Mouse (Mus musculus) stomach, postnatal 0 days (tissue): Measurements from ENCODE around the gene Lingo1. TPM values are rescaled to one million over a fixed set of nuclear protein-coding genes. Genes with fewer than 3 reads are reported as not detected.

ENCODE experiments used
- ATAC-seq: fragments of 200-750 bp; cut with Nextera tagmentation; 2 replicates; pipeline ENCODE4 v1.8.0; 2017; ENCODE audit not compliant: low FRiP score, low TSS enrichment
- DNase-seq: peaks from one replicate; pipeline ENCODE4 v3.0.0-alpha.2; 2016; ENCODE audit warnings: low spot score
- H3K27ac ChIP-seq: fragments of 300-500 bp; sonication (generic); replicated peaks from 2 replicates; pipeline ENCODE4 v1.5.1; 2014; ENCODE audit warnings: mild to moderate bottlenecking, control low read depth
- H3K27me3 ChIP-seq: fragments of 300-500 bp; sonication (generic); 2 replicates; pipeline ENCODE4 v1.6.1; 2014; ENCODE audit warnings: low read length; ENCODE audit not compliant: control insufficient read depth, insufficient read depth
- H3K36me3 ChIP-seq: fragments of 300-500 bp; sonication (generic); 2 replicates; pipeline ENCODE4 v1.6.1; 2014; ENCODE audit warnings: low read length, mixed read lengths; ENCODE audit not compliant: control insufficient read depth, insufficient read depth
- H3K4me1 ChIP-seq: fragments of 300-500 bp; sonication (generic); replicated peaks from 2 replicates; pipeline ENCODE4 v1.6.1; 2014; ENCODE audit warnings: antibody characterized with exemption; ENCODE audit not compliant: control insufficient read depth, insufficient read depth
- H3K4me2 ChIP-seq: fragments of 300-500 bp; sonication (generic); replicated peaks from 2 replicates; pipeline ENCODE4 v1.6.1; 2014; ENCODE audit warnings: low read depth, mild to moderate bottlenecking, control low read depth, moderate library complexity
- H3K4me3 ChIP-seq: fragments of 300-500 bp; sonication (generic); 2 replicates; pipeline ENCODE4 v1.5.1; 2014; ENCODE audit warnings: low read depth, low read length, control low read depth
- H3K9ac ChIP-seq: fragments of 300-500 bp; sonication (generic); 2 replicates; pipeline ENCODE4 v1.6.1; 2014; ENCODE audit warnings: mild to moderate bottlenecking, low read length, control low read depth, mixed read lengths
- H3K9me3 ChIP-seq: fragments of 300-500 bp; sonication (generic); 2 replicates; pipeline ENCODE4 v1.6.1; 2016; ENCODE audit warnings: low read length; ENCODE audit not compliant: control insufficient read depth
- CTCF ChIP-seq: IDR thresholded peaks from 2 replicates; pipeline ENCODE4 v1.5.1; 2016; ENCODE audit warnings: antibody characterized with exemption, low read depth, mild to moderate bottlenecking, moderate library complexity
- EP300 ChIP-seq: optimal IDR thresholded peaks from 2 replicates; pipeline ENCODE3; 2016; ENCODE audit warnings: antibody characterized with exemption
- WGBS: fragments of 180-500 bp; shearing (Covaris S2); extraction: QIAGEN DNeasy Blood & Tissue Kit; methylation state at CpG from one replicate; pipeline ENCODE4 v1.1.7; 2014; 5-methylcytosine and 5-hydroxymethylcytosine counted together
- polyA plus RNA-seq: library from polyadenylated mRNA; unstranded; fragments of >200 nt; fragmentation: Nextera tagmentation; extraction: Ambion mirVana; gene quantifications from 2 replicates; pipeline ENCODE4 v1.2.1, GENCODE M21; 2015

Gene Lingo1
- polyA plus RNA-seq, 1 experiment from 2014 or later, result 0.99 TPM

DNA sequence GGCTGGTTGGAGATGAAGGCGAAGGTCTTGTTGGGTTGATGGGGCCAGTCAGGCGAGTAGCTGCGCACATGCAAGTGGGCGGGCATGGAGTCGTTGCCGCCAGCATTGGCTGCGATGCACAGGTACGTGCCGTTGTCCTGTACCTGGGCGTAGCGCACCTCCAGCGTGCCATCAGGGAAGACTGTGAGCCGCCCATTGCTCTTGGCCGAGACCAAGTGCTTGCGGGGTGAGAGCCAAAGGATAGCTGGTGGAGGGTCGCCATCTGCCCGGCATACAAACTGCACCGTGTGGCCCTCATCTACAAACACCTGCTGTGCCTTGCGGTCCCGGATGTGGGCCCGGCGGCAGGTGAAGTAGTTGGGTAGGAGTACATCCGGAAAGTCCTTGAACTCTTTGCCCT lies 176.6 kb downstream of the Lingo1 start:
- 80% methylated on average over 23 of the region's 23 CpGs for WGBS
- H3K27ac ChIP-seq, result no peak overlapping the region
- no peaks in the 10 kb centered on the region for H3K9me3 ChIP-seq
- TF ChIP-seq CTCF, result no peak
- no peak for TF ChIP-seq EP300
- no peaks in the 10 kb centered on the region for H3K27me3 ChIP-seq
- H3K9ac ChIP-seq, result no peak overlapping the region
- no peak overlapping the region for H3K4me2 ChIP-seq
- no peaks in the 10 kb centered on the region for H3K4me1 ChIP-seq
- no peak for DNase-seq
- H3K4me3 ChIP-seq, result no peak overlapping the region
- no peaks in the 10 kb centered on the region for H3K36me3 ChIP-seq
- no peak for ATAC-seq

DNA sequence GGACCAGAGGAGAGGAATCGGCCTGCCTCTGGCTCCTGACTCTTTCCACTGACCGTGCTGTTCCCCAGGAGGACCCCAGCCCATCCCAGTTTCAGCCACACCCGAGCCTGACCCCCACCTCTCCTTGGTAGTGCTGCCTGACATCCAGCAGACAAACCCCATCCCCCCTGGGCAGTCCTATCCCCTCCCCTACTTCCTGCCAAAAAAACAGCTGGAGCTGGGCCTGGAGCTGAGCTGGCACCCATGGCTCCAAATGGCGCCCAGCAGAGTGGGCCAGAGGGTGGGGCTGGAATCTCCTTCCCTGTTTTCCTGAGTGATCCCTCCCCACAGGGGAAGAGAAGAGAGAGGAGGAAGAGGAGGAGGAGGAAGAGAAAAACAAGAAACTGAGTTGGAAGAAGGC lies 177.6 kb downstream of the Lingo1 start:
- no peaks in the 10 kb centered on the region for H3K4me1 ChIP-seq
- H3K9me3 ChIP-seq, result no peaks in the 10 kb centered on the region
- no peak overlapping the region for H3K4me3 ChIP-seq
- no peaks in the 10 kb centered on the region for H3K27me3 ChIP-seq
- 79% methylated on average over 4 of the region's 4 CpGs for WGBS
- H3K36me3 ChIP-seq, result no peaks in the 10 kb centered on the region
- ATAC-seq (no peak), DNase-seq (no peak)
- no peak overlapping the region for H3K9ac ChIP-seq
- no peak overlapping the region for H3K27ac ChIP-seq
- no peak overlapping the region for H3K4me2 ChIP-seq
- no peak for TF ChIP-seq CTCF
- no peak for TF ChIP-seq EP300

DNA sequence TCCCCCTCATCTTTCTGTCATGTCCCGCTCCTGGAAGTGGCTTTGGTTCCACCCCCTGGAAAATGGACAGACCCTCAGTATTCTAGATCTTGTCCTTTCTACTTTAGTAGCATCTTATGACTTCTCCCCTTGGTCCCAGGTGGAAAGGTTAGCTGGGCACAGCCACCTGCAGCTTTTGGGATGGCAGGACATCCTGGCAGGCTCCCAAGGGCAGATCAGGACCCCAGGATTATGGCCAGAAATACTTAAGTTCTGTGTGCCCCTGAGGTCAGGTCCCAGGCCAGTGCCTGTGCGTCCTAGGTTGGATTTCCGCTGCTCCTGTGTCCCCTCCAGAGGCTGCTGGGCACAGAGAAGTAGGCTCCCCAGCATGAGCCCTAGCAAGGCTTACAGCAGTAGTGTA lies 180.2 kb downstream of the Lingo1 start:
- Histone ChIP-seq H3K27me3 (no peaks in the 10 kb centered on the region), H3K9me3 (no peaks in the 10 kb centered on the region), H3K4me1 (no peaks in the 10 kb centered on the region), H3K27ac (no peak overlapping the region), H3K4me3 (no peak overlapping the region), H3K9ac (no peak overlapping the region), H3K4me2 (no peak overlapping the region), H3K36me3 (no peaks in the 10 kb centered on the region)
- 83% methylated on average over 3 of the region's 3 CpGs for WGBS
- ATAC-seq, result no peak
- no peak for DNase-seq
- TF ChIP-seq CTCF (no peak), EP300 (no peak)

DNA sequence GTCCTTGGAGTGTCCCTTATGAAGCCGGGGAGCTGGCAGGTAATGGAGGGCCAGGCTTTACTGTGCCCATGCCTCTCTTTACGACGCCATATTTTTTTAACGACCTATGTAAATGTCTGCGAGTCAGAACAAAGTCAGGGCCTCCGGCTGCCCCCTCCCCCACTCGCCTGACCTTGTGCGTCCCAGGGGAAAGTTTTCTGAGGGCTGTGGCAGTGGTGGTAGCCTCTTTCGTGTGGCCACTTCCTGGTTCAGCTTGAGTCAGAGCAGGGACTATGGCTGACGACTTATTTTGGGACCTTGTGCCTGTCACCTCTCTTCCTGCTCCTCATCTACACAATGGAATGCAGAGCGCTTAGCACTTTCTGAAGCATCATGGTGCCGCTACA lies 183.5 kb downstream of the Lingo1 start:
- no peak overlapping the region for H3K27ac ChIP-seq
- DNase-seq, result no peak
- 51% methylated on average over 12 of the region's 12 CpGs for WGBS
- no peak overlapping the region for H3K9ac ChIP-seq
- TF ChIP-seq CTCF (no peak), EP300 (no peak)
- no peak for ATAC-seq
- no peaks in the 10 kb centered on the region for H3K27me3 ChIP-seq
- H3K4me3 ChIP-seq, result no peak overlapping the region
- H3K36me3 ChIP-seq, result no peaks in the 10 kb centered on the region
- H3K4me1 ChIP-seq, result no peaks in the 10 kb centered on the region
- no peak overlapping the region for H3K4me2 ChIP-seq
- H3K9me3 ChIP-seq, result no peaks in the 10 kb centered on the region

DNA sequence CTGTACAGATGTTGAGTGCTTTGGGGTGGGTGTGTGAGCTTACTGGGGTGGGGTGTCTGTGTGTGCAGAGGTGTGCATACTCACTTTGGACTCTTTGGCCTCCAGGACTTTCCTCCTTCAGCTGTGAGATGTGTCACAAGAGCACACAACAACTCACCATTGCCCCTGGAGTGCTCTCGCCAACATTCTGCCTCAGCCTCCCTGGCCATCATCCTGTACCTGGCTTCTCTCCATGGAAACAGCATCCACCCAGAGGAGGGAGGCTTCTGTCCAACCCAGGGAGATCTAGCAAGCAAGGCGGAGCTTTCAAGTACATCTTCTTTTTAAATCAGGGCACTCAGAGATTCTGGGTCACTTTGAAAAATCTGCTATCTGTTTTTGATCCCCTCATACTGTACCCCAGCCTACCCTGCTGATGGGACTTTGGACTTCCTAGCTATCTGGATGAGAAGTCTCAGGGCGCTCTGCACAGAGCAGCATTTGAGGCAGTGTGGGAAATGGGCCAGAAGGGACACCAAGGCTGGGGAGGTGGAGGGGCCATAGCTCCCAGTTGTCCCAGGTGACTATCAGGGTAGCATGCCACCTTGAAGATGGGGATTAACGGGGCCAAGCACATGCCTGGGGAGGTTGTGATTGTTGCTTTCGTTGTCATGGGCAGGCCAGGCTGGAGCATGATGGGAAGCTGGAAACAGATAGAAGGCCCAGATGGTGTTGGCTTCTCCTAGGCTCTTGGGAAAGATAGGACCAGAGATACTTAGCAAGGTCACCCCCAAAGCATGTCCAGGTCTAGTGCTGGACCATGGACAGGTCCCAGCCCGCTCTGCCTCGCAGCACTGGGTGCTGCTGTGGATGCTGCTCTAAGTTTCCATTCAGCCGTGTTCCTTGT lies 184.1 kb downstream of the Lingo1 start:
- DNase-seq (no peak), ATAC-seq (no peak)
- Histone ChIP-seq H3K27me3 (no peaks in the 10 kb centered on the region), H3K36me3 (no peaks in the 10 kb centered on the region), H3K4me1 (no peaks in the 10 kb centered on the region), H3K27ac (no peak overlapping the region), H3K4me3 (no peak overlapping the region), H3K9me3 (no peaks in the 10 kb centered on the region), H3K9ac (no peak overlapping the region), H3K4me2 (no peak overlapping the region)
- TF ChIP-seq CTCF (no peak), EP300 (no peak)
- 80% methylated on average over 8 of the region's 8 CpGs for WGBS

DNA sequence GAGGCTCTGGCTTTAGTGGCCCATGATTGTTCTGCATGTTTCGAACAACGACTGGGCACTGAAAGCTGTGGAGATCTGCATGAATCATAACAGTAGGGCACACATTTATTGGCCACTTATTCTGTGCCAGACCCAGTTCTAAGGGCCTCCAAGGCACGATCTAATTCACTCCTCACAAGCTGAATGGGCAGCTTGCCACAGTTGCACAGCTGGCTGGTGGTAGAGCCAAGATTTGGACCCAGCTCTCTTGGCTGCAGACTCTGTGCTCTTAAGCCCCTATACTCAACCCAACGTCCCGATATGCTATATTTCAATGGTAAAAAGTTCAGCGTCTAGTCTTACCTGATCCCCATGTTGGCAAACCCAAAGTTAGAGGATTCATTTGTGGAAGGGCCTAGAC lies 185.3 kb downstream of the Lingo1 start:
- no peaks in the 10 kb centered on the region for H3K36me3 ChIP-seq
- H3K9ac ChIP-seq, result no peak overlapping the region
- H3K27ac ChIP-seq, result no peak overlapping the region
- H3K9me3 ChIP-seq, result no peaks in the 10 kb centered on the region
- no peak overlapping the region for H3K4me2 ChIP-seq
- DNase-seq (no peak), ATAC-seq (no peak)
- no peaks in the 10 kb centered on the region for H3K4me1 ChIP-seq
- 79% methylated on average over 6 of the region's 6 CpGs for WGBS
- TF ChIP-seq CTCF, result no peak
- H3K27me3 ChIP-seq, result no peaks in the 10 kb centered on the region
- no peak overlapping the region for H3K4me3 ChIP-seq
